Mouse (Mus musculus) embryo, embryonic 10 days (tissue): ENCODE data around the gene Ssx2ip.

Experiments
- DNase-seq: peaks from one replicate; pipeline ENCODE4 v3.0.0-alpha.2; 2015; ENCODE audit warnings: low spot score

Ssx2ip gene

DNA sequence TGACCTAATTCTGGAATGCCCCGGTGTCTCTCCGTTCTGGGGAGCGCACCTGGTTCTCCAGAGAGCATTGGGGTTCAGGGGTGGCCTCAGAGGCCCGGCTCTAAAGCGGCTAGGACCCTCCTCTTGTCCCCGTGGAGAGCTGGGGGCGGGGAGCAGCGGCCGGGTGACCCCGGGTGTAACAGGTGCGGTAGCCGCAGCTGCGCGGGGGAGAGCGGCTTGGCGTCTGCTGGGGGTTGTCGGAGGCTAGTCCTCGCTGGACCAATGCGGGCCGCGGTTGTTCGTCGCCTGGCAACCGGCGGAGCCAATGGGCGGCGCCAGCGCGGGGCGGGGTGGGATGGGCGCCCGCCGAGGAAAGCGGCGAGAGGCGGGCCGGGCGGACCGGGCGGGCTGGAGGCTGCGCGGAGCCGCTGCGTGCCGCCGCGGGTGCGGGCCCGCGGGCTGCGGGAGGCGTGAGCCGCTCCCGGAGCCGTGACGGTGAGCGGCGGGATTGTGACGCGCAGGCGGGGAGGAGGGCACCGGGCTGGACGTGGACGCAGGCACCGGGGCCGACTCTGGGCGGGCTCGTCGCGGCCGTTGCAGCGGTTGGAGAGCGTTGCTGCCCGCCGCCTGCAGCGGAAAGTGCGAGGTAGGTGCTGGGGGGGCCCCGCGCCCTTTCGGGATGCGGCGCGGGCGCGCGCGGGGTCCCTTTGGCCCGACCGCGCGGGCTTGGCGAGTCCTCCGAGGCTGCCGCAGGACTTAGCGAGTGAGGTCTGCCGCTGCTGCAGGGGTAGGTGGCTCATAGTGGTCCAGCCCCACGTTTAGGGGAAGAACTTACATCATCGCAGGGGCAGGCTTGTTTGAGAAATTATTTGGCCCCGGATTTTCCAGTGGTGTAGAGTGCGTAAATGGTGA is at the start of gene Ssx2ip:
Ssx2ip (plus strand) TSS at position 332 of the 891 bp plus-strand sequence.
- peak; percentile 95 for DNase-seq

DNA sequence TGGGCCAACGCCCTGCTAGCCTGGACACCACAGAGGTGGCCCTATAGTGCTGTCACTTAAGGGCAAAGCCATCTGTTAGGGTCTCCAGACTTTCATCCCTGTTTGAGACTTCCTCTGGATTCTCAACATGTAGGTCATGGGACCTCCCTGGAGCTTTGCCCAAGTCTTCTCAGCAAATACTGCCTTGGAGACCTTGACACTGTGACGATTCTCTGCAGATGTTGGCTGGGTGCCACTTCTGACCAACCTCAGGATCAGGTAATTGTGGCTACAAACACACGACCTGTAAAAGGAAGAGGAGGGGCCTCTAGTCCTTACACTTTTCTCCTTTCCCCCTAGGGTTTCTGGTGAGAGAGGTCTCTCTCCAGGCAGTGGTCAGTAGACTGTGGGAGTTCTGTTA is 49.3 kb upstream of the Ssx2ip start:
- no peak for DNase-seq

DNA sequence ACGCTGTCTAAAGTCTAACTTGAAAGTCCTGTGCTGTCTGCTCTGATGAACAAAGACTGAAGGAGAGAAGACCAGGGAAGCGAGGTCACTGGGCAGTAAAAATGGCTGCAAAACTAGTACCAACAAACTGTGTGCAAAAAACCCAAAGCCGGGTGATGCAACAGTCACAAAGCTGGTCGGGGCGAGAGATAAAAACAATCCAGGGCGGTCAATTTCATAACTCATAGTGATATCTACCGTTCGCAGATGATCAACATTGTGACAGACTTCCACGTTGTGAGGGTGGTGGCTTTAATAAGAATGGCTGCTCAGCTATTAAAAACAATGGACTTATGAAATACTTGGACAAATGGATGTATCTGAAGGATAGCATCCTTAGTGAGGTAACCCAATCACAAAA is 39.0 kb upstream of the Ssx2ip start:
- DNase-seq: no peak

DNA sequence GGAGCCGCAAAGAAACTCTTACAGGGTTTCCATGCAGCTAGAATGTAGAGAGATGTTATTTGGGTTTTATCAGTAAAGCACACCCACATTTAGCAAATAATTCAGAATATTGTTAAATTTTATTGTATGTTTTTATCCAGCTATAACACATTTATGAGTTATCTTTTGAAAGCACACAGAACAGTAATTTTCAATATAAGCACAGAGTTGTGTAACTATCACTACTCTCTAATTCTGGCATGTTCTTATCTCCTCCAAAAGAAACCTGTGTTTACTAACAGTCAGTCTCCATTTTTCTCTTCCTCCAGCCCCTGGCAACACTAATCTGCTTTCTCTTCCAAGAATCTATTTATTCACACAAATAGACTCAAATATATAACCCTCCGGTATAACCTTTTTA is 37.4 kb upstream of the Ssx2ip start:
- no peak for DNase-seq

DNA sequence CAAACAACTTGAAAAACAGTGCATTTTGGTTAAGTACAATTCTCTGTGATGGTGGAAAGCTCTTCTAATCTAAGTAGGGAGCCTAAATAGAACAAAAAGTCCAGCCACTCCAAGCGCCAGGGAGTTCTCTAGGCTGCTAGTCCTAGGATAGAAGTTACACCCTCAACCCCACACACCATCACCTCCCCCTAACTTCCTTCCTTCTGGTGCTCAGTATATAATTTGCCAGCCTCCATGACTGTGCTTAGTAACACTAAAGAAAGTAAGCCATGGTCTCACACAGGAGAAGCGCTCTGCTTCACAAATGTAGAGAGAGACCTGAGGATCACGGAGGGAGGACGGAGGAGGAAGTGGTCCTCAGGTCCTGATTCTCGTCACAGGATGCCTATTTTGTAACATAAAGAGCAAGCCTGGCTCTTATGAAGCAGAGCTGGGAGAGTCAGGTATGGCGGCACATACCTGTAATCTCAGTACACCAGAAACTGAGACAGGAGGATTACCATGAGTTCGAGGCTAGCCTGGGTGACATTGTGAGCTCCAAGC is 33.8 kb upstream of the Ssx2ip start:
- DNase-seq: no peak

DNA sequence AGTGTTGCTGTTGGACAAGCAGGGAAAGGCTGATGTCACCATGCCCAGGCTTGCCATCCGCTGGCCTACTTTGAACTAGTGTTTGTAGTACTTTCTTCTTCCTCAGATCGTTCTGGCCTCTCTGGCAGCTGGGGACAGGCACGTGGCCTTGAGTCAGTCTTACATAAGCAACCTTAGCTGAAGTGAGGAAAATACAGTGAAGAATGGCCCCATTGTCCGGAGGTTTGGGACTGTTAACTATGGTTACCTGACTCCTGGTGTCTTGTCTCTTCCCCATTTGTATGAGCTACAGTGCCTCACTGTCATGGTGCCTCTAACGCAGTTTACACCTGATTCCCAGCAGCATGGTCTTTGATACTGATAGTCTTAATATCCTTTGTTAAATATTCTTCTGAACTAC is 33.2 kb upstream of the Ssx2ip start:
- DNase-seq: no peak

DNA sequence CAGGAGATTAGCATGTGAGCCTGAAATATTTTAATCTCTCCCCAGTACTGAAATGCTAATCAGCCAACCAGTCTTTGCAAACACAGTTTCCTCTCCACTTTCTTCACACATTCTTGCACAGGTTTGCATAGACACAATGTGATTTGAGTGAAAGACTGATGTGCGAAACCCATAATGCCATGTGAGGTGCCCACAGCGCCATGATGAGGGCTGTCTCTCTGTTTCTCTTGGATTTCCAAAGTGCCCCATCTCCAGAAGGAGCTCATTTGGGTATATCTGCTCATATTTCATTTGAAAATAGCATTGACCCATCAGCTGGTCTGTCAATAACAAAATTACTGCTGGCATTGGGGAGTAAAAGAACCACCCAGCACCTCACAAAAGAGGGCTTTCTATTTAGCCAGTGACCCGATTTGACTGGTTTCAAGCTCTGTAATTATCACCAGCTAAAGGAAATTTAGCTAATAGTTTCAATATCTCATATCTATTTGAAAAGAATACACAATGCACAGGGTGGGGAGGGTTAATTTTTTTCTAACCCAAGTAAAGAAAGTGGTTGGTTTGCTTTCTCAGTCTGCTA is 29.8 kb upstream of the Ssx2ip start:
- no peak for DNase-seq

DNA sequence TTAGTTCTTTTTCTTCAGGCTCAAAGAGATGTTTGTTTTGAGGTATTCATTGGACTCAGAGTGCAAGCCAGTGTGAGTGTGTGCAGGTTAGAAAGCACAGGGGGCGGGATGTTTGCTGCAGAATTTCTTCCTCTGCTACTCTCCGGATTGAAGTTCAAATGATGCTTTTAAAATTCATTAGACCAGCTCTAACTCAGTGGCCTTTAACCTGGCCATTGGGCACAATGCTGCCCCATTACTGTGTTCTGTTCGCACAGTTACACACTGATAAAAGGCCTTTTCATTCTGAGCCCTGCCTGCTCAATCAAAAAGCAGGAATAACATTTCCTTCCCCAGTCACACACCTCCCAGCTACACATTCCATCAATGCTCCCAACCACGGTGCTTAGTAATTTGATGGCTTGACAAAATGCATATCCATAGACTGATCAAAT is 29.2 kb upstream of the Ssx2ip start:
- DNase-seq: peak; percentile 63

DNA sequence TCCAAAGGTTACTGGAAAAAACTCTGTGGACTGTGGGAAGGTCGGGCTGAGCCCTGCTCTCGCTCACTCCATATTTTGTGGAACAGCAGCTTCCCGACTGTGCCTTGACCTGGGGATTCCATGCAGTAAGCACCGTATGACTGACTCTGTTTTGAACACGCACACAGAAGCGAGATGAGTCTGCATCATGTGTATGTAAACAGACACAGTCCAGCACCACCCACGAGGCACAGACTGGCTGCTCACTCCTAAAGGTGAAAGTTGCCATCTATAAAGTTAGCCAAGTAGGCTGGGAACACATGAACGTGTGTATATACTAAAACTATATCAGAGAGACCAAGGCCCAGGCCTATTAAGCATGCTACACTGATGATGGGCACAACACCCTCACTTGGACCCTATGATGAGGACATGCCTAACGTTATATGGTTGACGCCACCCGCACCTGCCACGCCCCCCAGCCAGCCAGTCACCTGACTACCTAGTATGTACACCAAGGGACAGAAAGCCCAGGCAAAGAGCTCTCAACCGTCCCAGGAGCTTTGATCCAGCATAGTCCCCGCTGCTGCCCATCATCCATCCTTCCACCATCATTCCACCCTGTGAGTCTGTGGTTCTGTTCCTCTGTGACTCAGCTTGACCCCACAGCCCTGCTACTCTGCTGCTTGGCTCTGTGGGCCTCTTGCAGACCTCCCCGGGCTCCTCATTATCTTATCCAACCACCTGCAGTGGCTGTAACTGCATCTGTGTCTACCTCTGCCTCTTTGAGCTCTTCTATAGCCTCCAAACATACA is 27.9 kb upstream of the Ssx2ip start:
- DNase-seq: no peak

DNA sequence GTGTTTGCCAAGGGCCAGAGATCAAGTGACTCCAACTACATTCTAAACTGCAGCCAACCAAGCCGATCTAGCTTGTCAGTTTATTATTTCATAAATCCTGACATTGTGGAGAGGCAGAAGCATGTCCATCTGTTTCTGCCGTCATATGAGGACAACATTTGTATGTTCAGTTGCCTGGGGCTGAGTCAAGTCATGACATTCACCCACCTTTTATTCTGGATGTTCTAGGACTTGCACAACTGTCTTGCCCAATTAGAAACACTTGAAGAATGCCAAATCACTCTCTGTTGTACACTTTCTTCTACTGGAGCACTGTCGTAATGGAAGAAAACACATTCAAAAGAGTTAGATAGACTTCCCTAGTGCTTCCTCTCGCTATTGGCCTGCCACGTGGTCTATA is 27.2 kb upstream of the Ssx2ip start:
- DNase-seq: no peak

DNA sequence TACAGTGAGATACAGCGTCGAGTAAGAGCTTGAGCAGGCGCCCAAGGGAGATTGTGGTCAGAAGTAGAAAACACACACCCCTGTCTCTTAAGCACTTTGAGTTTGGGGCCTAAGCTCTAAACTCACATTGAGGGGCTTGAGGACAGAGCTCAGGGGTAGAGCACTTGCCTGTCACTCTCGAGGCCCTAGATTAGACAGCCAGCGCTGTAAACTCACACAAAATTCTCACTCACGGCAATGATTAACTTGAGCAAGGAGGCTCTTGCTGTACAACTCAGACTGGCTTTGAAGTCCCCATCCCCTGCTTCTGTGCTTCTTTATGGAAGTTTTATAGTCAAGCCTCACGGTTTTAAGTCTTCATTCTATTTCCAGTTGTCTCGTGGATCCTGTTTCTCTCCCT is 25.7 kb upstream of the Ssx2ip start:
- no peak for DNase-seq

DNA sequence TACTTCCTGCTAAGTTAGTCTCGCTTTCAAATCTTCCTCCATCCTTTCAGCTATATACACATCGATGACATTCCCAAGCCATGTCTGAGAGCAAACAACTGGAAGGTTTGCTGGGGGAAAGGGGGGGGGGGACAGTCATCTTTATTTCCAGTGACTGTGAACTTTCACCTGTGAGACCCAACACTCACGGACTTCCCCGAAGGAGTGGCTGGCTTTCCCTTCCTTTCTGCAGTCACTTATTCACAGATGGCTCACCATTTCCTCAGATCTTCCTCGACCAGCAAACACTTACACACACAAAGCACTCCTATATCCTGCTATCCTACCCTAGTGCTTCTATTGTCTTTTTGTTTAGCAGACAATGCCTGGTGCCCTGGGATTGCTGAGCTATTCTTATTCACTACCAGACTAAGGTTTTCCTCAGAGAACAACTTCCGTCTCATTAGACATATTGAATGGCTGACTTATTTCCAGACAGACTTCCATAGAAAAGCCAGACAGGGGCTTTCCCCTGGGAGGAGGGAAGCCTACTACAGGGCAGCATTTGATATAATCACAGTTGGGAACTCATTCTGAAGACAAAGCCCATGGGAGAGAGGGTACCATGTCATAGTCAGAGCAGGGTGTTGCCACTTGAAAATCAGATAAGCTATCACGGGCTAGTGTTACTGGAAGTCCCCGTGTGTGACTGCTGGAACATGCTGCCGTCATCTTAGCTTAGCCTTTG is 24.5 kb upstream of the Ssx2ip start:
- peak; percentile 68 for DNase-seq

DNA sequence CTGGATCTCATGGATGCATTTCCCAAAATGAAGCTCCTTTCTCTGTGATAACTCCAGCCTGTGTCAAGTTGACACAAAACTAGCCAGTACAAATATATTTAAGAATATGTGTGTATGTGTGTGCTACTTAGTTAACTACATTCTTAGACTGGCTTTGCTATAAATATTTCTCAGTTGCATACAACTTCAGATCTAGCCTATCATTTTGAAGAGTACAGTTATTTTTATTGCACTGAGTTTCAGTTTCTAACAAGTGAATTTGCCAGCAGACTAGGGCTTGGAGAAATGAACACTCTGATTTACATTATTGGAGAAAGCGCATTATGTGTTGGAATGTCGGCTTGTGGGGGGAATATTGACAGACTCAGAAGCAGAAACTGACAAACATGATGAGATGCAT is 23.6 kb upstream of the Ssx2ip start:
- DNase-seq: no peak

DNA sequence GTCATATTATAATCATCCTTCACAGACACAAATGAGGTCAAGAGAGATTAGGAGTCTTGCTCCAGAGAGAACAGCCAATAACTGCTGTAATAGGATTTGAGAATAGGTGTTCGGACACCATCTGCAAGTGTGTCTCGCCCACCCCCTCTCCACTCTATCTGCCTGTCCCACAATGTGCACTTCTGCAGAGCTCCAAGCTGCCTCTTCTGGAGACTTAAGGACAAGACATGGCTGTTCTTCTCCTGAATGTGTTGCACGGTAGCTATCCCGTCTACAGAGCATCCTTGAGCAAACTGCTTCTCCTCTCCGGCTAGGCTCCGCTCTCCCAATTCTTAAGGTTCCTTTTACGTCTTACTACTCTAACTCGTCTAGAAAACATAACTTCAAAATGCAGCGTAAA is 23.0 kb upstream of the Ssx2ip start:
- DNase-seq: no peak

DNA sequence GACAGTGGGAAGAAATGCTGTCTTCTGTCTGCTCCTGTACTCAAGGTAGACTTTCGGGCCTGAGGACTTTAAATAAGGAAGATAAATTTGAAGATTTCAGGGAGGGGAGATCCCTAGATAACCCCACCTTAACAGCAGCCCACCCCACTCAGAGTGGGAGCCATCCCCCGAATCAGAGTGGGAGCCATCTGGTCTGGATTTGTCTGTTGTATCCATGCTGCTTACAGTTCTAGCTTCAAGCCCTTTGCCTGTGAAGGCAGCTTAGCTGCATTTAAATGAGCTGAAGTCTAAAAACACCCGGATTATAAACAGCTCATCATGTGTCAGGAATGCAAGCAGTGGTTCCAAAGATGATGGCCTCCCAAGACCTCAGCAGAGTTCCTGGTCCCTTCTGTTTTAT is 17.6 kb upstream of the Ssx2ip start:
- no peak for DNase-seq

DNA sequence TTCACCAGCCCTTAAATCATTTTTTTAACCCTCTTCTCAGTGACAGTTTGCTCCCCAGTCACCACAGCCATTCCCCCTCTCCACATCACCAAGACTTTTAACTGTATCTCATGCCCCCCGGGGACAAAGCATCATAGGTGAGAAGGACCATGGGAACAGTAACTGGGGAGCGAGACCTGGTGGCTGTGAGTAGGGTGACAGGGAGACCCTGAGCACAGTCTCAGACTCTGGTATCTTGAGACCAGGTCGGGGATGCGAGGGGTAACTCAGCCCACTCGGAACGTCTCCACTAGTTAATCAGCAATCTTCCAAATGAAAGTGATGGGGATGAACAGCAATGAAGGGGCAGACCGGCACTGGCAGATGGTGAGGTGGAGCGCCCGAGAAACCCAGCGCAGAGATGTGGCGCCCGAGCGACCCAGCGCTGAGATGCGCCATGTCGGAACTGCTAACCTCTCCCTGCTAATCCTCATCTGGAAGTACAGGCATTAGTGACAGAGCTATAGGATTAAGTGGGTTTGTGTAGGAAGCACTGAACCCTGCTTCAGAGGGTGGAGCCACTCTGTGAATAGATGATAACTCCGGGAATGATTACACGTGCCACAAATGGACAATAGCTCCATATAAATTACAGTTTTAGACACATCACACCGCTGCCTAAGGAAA is 11.7 kb upstream of the Ssx2ip start:
- no peak for DNase-seq

DNA sequence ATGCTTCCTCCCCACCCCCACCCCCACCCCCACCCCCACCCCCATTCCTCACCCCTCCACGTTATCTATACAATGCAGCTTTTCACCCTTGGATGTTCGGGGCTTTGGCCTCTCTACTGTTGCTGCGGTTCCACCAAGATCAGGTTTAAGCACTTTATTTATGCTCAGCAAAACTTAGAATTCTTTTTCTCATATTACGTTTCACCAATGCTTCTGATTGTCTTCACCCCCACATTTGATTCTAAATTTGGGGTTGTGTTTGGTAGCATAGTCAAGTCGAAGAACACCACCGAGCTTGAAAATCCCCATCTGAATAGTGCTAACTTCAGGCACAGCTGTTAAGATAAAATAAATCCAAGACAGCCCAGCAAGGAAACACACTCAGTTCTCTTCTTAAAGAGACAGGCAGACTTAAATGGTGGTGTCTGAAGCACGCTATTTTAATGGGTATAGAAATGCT is 10.8 kb upstream of the Ssx2ip start:
- DNase-seq: no peak

DNA sequence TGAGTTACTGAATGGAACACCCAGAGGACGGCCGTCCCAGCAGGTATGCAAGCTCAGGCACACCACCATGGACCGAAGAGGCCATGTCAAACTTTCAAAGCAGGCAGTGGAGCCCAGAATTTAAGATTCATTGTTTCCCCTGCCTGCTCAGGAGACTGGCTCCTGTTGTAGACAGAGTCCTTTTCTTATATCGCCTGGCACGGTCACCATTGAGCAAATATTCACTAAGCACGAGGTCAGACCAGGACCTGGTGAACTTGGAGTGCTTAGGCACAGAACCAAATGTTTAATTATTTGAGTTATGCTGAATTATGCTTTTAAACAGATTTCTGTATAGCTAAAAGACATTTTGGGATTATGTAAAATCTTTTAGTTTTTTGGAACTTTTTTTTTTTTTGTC is 8.2 kb upstream of the Ssx2ip start:
- no peak for DNase-seq

DNA sequence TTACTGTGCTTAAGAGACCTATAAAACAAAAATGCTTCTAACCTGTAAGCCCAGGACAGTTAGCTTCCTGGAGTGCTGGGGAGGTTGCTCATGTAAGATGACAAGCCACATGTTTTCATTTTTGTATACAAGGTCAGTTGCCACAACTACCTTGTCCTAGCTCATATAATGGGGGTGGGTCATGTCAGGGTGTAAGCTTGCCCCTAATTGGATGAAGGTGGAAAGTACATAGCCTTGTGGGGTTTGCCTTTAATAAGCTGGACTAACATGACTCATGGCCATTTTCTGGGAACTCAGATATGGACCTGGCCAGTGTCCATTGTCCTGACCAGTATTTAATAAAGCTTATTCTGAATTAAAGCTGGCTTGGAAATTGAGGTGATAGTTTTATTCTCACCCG is 7.5 kb upstream of the Ssx2ip start:
- DNase-seq: no peak

DNA sequence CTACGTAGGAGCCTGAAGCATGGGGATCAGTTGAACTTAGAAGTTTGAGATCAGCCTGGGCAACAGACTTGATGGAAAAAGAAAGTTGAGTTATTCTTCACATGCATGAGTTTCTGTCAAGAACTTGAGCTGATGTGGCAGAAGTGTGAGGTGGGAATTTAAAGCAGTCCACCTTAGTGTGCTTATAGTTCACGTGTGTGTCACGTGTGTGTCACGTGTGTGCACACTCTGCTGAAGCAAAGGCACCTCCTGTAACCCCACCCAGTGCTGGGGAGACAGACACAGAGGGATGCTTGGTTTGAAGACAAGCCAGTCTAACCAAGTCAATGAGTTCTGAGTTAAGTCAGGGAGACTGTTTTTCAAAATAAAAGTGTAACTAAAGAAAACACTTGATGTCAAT is 6.6 kb upstream of the Ssx2ip start:
- no peak for DNase-seq

DNA sequence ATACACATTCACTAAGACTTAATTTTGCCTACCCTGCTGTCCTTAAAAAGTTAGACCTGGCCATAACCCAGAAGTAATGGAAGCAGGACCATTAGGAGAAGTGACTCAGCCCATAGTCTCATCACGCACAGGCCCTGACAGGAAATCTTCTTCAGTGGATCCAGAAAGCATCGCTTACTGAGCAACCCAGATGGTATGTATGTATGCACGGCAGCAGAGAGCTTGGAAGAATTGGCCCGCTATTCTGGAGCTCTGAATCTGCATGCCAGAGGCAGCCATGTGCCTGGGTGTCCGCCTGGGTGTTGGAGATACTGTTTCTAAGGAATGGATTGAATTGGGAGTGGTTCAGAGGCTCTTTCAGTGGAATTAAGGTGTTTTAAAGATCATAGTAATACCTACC is 5.2 kb upstream of the Ssx2ip start:
- DNase-seq: no peak
